Mouse (Mus musculus): ENCODE results near the gene Gm37240.

DNA sequence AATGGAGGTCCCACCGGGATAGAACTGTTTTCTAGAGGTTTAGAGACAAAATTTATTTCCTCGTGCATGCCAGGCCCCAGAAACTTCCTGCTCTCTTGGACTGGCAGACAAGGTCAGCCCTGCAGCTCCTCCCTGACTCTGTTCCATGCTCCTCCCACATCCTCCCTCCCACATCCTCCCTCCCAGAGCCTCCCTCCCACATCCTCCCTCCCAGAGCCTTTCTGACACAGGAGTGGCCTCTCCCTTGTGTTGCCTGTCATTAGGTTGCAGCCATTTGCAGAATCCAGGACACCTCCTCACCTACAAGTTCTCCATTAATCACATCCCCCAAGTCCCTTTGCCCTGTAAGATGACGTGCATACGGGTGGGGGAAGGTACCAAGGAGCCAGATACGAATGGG is 404.7 kb downstream of the Gm37240 start:
- no peak for TF ChIP-seq MAFK (IDR thresholded peaks at IDR 0.05; ENCODE audit: insufficient read depth, low read depth, low read length)
- TF ChIP-seq HCFC1 (IDR thresholded peaks at IDR 0.05; ENCODE audit: borderline replicate concordance, insufficient read depth, low read length) = no peak
- no peak for TF ChIP-seq CHD2 (IDR thresholded peaks at IDR 0.05; ENCODE audit: low read depth, low read length)
- no peak for TF ChIP-seq ZNF384 (IDR thresholded peaks at IDR 0.05; ENCODE audit: low read depth, low read length)
- TF ChIP-seq ZC3H11A (IDR thresholded peaks at IDR 0.05; ENCODE audit: borderline replicate concordance, low read depth, low read length) = no peak

Measured in ES-E14 (cell line).